Mouse (Mus musculus) MEL (cell line): ENCODE data around the gene Cd300ld3. TPM values are rescaled to one million over a fixed set of nuclear protein-coding genes. Genes with fewer than 3 reads are reported as not detected.

ENCODE experiments used
- DNase-seq: peaks from one replicate; pipeline ENCODE4 v3.0.0; 2011; ENCODE audit warnings: low read depth, low spot score
- H3K27ac ChIP-seq: 2 replicates; pipeline ENCODE4 v1.5.1; 2012; ENCODE audit warnings: low read depth, mild to moderate bottlenecking, control low read depth, low read length, moderate library complexity; ENCODE audit not compliant: control insufficient read depth
- H3K27me3 ChIP-seq, 2 experiments: fragments of 150-350 bp in 1 of 2; sonication (generic) in 1 of 2; 2 replicates each; pipeline ENCODE4 v1.6.1; 2012; ENCODE audit warnings: low read length in 2 of 2, mild to moderate bottlenecking in 2 of 2, improper control_type of control experiment in 1 of 2, moderate library complexity in 1 of 2; ENCODE audit not compliant: insufficient read depth in 2 of 2, control insufficient read depth in 1 of 2
- H3K36me3 ChIP-seq, 2 experiments: 2 replicates each; pipeline ENCODE4 v1.6.1; 2012 to 2014; ENCODE audit warnings: low read length in 2 of 2, improper control_type of control experiment in 1 of 2, inconsistent platforms in 1 of 2, mild to moderate bottlenecking in 1 of 2; ENCODE audit not compliant: insufficient read depth in 2 of 2, control insufficient read depth in 1 of 2
- H3K4me1 ChIP-seq, 2 experiments: fragments of 150-350 bp in 1 of 2; sonication (generic) in 1 of 2; 2 replicates each; pipeline ENCODE4 v1.6.1; 2012; ENCODE audit warnings: low read length in 2 of 2, improper control_type of control experiment in 1 of 2, mild to moderate bottlenecking in 1 of 2; ENCODE audit not compliant: insufficient read depth in 2 of 2, control insufficient read depth in 1 of 2
- H3K4me3 ChIP-seq, 2 experiments: fragments of 150-350 bp in 1 of 2; sonication (generic) in 1 of 2; 2 replicates each; pipeline ENCODE4 v1.5.1; 2012; ENCODE audit warnings: low read depth in 2 of 2, low read length in 2 of 2, mild to moderate bottlenecking in 2 of 2, moderate library complexity in 2 of 2, control low read depth in 1 of 2, improper control_type of control experiment in 1 of 2; ENCODE audit not compliant: control insufficient read depth in 1 of 2, insufficient read depth in 1 of 2
- H3K79me2 ChIP-seq: 2 replicates; pipeline ENCODE4 v1.6.1; 2012; ENCODE audit warnings: mild to moderate bottlenecking, low read length, moderate library complexity; ENCODE audit not compliant: control insufficient read depth, poor library complexity, insufficient read depth
- H3K9ac ChIP-seq: 2 replicates; pipeline ENCODE4 v1.6.1; 2012; ENCODE audit warnings: low read depth, mild to moderate bottlenecking, control low read depth, low read length, moderate library complexity; ENCODE audit not compliant: control insufficient read depth, poor library complexity, severe bottlenecking
- H3K9me3 ChIP-seq: fragments of 150-350 bp; sonication (generic); replicated peaks from 2 replicates; pipeline ENCODE4 v1.6.1; 2012; ENCODE audit warnings: mild to moderate bottlenecking, low read length, improper control_type of control experiment, moderate library complexity; ENCODE audit not compliant: insufficient read depth
- BHLHE40 ChIP-seq: IDR thresholded peaks from 2 replicates; pipeline ENCODE4 v1.6.1; 2012; ENCODE audit warnings: low read depth, mild to moderate bottlenecking, inconsistent platforms, low read length, improper control_type of control experiment, borderline replicate concordance
- CHD1 ChIP-seq: IDR thresholded peaks from 2 replicates; pipeline ENCODE4 v1.6.1; 2012; ENCODE audit warnings: low read depth, mild to moderate bottlenecking, inconsistent platforms, low read length, improper control_type of control experiment
- CHD2 ChIP-seq: IDR thresholded peaks from 2 replicates; pipeline ENCODE4 v1.6.1; 2011; ENCODE audit warnings: low read length, improper control_type of control experiment
- CTCF ChIP-seq, 3 experiments: IDR thresholded peaks in 2 of 3; conservative IDR thresholded peaks in 1 of 3; 2 replicates each; pipeline ENCODE4 v1.5.1; 2011 to 2012; ENCODE audit warnings: low read length in 3 of 3, low read depth in 2 of 3, mild to moderate bottlenecking in 2 of 3, improper control_type of control experiment in 1 of 3, inconsistent platforms in 1 of 3, mixed read lengths in 1 of 3, moderate library complexity in 1 of 3; ENCODE audit not compliant: control insufficient read depth in 1 of 3, insufficient read depth in 1 of 3, poor library complexity in 1 of 3, severe bottlenecking in 1 of 3
- E2F4 ChIP-seq: IDR thresholded peaks from 2 replicates; pipeline ENCODE4 v1.6.1; 2011; ENCODE audit warnings: low read depth, low read length, improper control_type of control experiment, borderline replicate concordance
- ETS1 ChIP-seq: IDR thresholded peaks from 2 replicates; pipeline ENCODE4 v1.6.1; 2012; ENCODE audit warnings: low read depth, mild to moderate bottlenecking, inconsistent platforms, low read length, improper control_type of control experiment, moderate library complexity
- GABPA ChIP-seq: IDR thresholded peaks from 2 replicates; pipeline ENCODE4 v1.6.1; 2012; ENCODE audit warnings: low read depth, mild to moderate bottlenecking, inconsistent platforms, low read length, improper control_type of control experiment, moderate library complexity
- HCFC1 ChIP-seq: IDR thresholded peaks from 2 replicates; pipeline ENCODE4 v1.6.1; 2012; ENCODE audit warnings: low read depth, mild to moderate bottlenecking, inconsistent platforms, low read length, improper control_type of control experiment, moderate library complexity
- JUND ChIP-seq: IDR thresholded peaks from 2 replicates; pipeline ENCODE4 v1.6.1; 2011; ENCODE audit warnings: low read depth, mild to moderate bottlenecking, improper control_type of control experiment, low read length
- KAT2A ChIP-seq: conservative IDR thresholded peaks from 2 replicates; pipeline ENCODE4 v1.6.1; 2012; ENCODE audit warnings: low read depth, low read length, improper control_type of control experiment, inconsistent platforms
- MAX ChIP-seq: IDR thresholded peaks from 2 replicates; pipeline ENCODE4 v1.6.1; 2011; ENCODE audit warnings: low read length, improper control_type of control experiment
- MAZ ChIP-seq: IDR thresholded peaks from 2 replicates; pipeline ENCODE4 v1.6.1; 2012; ENCODE audit warnings: low read depth, mild to moderate bottlenecking, inconsistent platforms, low read length, improper control_type of control experiment
- MXI1 ChIP-seq: IDR thresholded peaks from 2 replicates; pipeline ENCODE4 v1.6.1; 2011; ENCODE audit warnings: mild to moderate bottlenecking, low read depth, low read length, improper control_type of control experiment
- MYB ChIP-seq: IDR thresholded peaks from 2 replicates; pipeline ENCODE4 v1.6.1; 2011; ENCODE audit warnings: mild to moderate bottlenecking, low read depth, low read length, improper control_type of control experiment
- MYC ChIP-seq: IDR thresholded peaks from 2 replicates; pipeline ENCODE4 v1.6.1; 2011; ENCODE audit warnings: low read depth, mild to moderate bottlenecking, low read length, improper control_type of control experiment, moderate library complexity
- POLR2A ChIP-seq, 2 experiments: IDR thresholded peaks; 2 replicates each; pipeline ENCODE4 v1.6.1; 2011 to 2012; ENCODE audit warnings: low read length in 2 of 2, mild to moderate bottlenecking in 2 of 2, control low read depth in 1 of 2, improper control_type of control experiment in 1 of 2, low read depth in 1 of 2, moderate library complexity in 1 of 2; ENCODE audit not compliant: control insufficient read depth in 1 of 2, insufficient read depth in 1 of 2, poor library complexity in 1 of 2
- POLR2AphosphoS5 ChIP-seq: IDR thresholded peaks from 2 replicates; pipeline ENCODE4 v1.6.1; 2012; ENCODE audit warnings: low read depth, borderline replicate concordance, mild to moderate bottlenecking, inconsistent platforms, low read length, moderate library complexity, mixed read lengths
- SMC3 ChIP-seq: IDR thresholded peaks from 2 replicates; pipeline ENCODE4 v1.6.1; 2011; ENCODE audit warnings: low read depth, low read length, improper control_type of control experiment
- TAL1 ChIP-seq: IDR thresholded peaks from 2 replicates; pipeline ENCODE4 v1.6.1; 2012; ENCODE audit warnings: mild to moderate bottlenecking, inconsistent platforms, low read length, moderate library complexity, mixed read lengths
- TBP ChIP-seq: IDR thresholded peaks from 2 replicates; pipeline ENCODE4 v1.8.0; 2011; ENCODE audit warnings: low read depth, low read length, improper control_type of control experiment
- TCF12 ChIP-seq: IDR thresholded peaks from 2 replicates; pipeline ENCODE4 v1.6.1; 2014; ENCODE audit warnings: low read depth, mild to moderate bottlenecking, inconsistent platforms, low read length, improper control_type of control experiment, moderate library complexity
- UBTF ChIP-seq: IDR thresholded peaks from 2 replicates; pipeline ENCODE4 v1.6.1; 2012; ENCODE audit warnings: low read depth, mild to moderate bottlenecking, inconsistent platforms, low read length, improper control_type of control experiment, moderate library complexity, borderline replicate concordance; ENCODE audit not compliant: insufficient read depth
- USF1 ChIP-seq: IDR thresholded peaks from 2 replicates; pipeline ENCODE4 v1.6.1; 2014; ENCODE audit warnings: low read depth, mild to moderate bottlenecking, inconsistent platforms, low read length, improper control_type of control experiment, moderate library complexity
- USF2 ChIP-seq, 2 experiments: IDR thresholded peaks; 2 replicates each; pipeline ENCODE4 v1.6.1; 2011 to 2012; ENCODE audit warnings: improper control_type of control experiment in 2 of 2, low read length in 2 of 2, borderline replicate concordance in 1 of 2, inconsistent platforms in 1 of 2, low read depth in 1 of 2, mild to moderate bottlenecking in 1 of 2; ENCODE audit not compliant: insufficient read depth in 1 of 2
- ZC3H11A ChIP-seq: IDR thresholded peaks from 2 replicates; pipeline ENCODE4 v1.6.1; 2012; ENCODE audit warnings: low read depth, mild to moderate bottlenecking, inconsistent platforms, low read length, improper control_type of control experiment
- ZKSCAN1 ChIP-seq: IDR thresholded peaks from 2 replicates; pipeline ENCODE4 v1.6.1; 2012; ENCODE audit warnings: low read depth, mild to moderate bottlenecking, inconsistent platforms, low read length, improper control_type of control experiment, moderate library complexity
- ZMIZ1 ChIP-seq: IDR thresholded peaks from 2 replicates; pipeline ENCODE4 v1.6.1; 2012; ENCODE audit warnings: low read depth, mild to moderate bottlenecking, inconsistent platforms, low read length, improper control_type of control experiment, moderate library complexity
- polyA plus RNA-seq, 2 experiments: library from polyadenylated mRNA; stranded (reverse) in 1 of 2; unstranded in 1 of 2; fragments of >175 nt in 1 of 2; fragments of >200 nt in 1 of 2; gene quantifications; 2 replicates each; pipeline versions ENCODE4 v1.2.1 to v1.2.4; 2012; ENCODE audit warnings: low replicate concordance in 2 of 2, low read depth in 1 of 2; ENCODE audit not compliant: insufficient read length in 2 of 2, insufficient read depth in 1 of 2, missing spikeins in 1 of 2
- total RNA-seq: library from RNA; depleted of rRNA; stranded (reverse); fragments of 300-350 nt; gene quantifications from 2 replicates; pipeline ENCODE4 v1.2.3, GENCODE M21; 2012

The Cd300ld3 gene
- total and polyA plus RNA-seq, 3 experiments, result not detected

GRCm38 (mm10) chr11:115089853-115090252 lies 41.6 kb upstream of the Cd300ld3 start (continued):
- TF ChIP-seq CHD2, result no peak
- 0 out of 2 replicates have a peak, but pooled peaks have one; percentile 22 for TF ChIP-seq JUND
- TF ChIP-seq BHLHE40, result no peak
- no peak for TF ChIP-seq MXI1
- TF ChIP-seq UBTF, result no peak
- TF ChIP-seq ZKSCAN1, result no peak
- TF ChIP-seq HCFC1, result no peak
- no peak for TF ChIP-seq POLR2AphosphoS5
- TF ChIP-seq SMC3, result peak; percentile 73
- TF ChIP-seq CHD1, result no peak

- TF ChIP-seq TBP (no peak), MAZ (no peak), USF1 (no peak), MAX (no peak), KAT2A (no peak), ZC3H11A (no peak), TCF12 (no peak), USF2 (IDR thresholded peaks at IDR 0.05; ENCODE audit: borderline replicate concordance in 1 of 2, insufficient read depth in 1 of 2, low read depth in 1 of 2, low read length in 2 of 2) (no peak), ZKSCAN1 (no peak)
- TF ChIP-seq, all 39 proteins: peak for 0
- H3K27me3 ChIP-seq, result peaks cover 0 to 3% of the 10 kb centered on the region in 2 experiments; a peak in 1 of 4 replicates
Observed at GRCm38 (mm10) chr11:115086213-115086612, 38.0 kb upstream of the Cd300ld3 start.

GRCm38 (mm10) chr11:115085064-115085463 lies 36.9 kb upstream of the Cd300ld3 start:
- Histone ChIP-seq H3K79me2 (no peaks in the 10 kb centered on the region), H3K9ac (no peak overlapping the region), H3K4me3 (no peak overlapping the region), H3K4me1 (no peaks in the 10 kb centered on the region)
- TF ChIP-seq TAL1 (no peak), TBP (no peak), ETS1 (no peak), ZC3H11A (no peak), CTCF (IDR thresholded peaks at IDR 0.05 in 2 of 3, conservative IDR thresholded peaks at IDR 0.05 in 1 of 3; ENCODE audit: control insufficient read depth in 1 of 3, insufficient read depth in 1 of 3, low read depth in 2 of 3, low read length in 3 of 3, poor library complexity in 1 of 3, severe bottlenecking in 1 of 3) (no peak), ZMIZ1 (no peak), MYC (no peak), MAZ (no peak), POLR2A (IDR thresholded peaks at IDR 0.05; ENCODE audit: control insufficient read depth in 1 of 2, insufficient read depth in 1 of 2, low read depth in 1 of 2, low read length in 2 of 2, poor library complexity in 1 of 2) (no peak), E2F4 (no peak), JUND (no peak), CHD2 (no peak), GABPA (no peak), MYB (no peak), TCF12 (no peak)
- TF ChIP-seq, all 39 proteins: peak for 0
- Histone ChIP-seq H3K27me3 (peaks cover 0 to 3% of the 10 kb centered on the region in 2 experiments; a peak in 1 of 4 replicates), H3K9me3 (no peaks in the 10 kb centered on the region), H3K27ac (no peak overlapping the region), H3K36me3 (no peaks in the 10 kb centered on the region)
- DNase-seq, result no peak

More at GRCm38 (mm10) chr11:115086213-115086612, 38.0 kb upstream of the Cd300ld3 start:
- H3K79me2 ChIP-seq, result no peaks in the 10 kb centered on the region
- H3K27ac ChIP-seq, result no peak overlapping the region
- H3K9ac ChIP-seq, result no peak overlapping the region
- H3K9me3 ChIP-seq, result no peaks in the 10 kb centered on the region
- no peaks in the 10 kb centered on the region for H3K4me1 ChIP-seq
- DNase-seq, result no peak
- no peaks in the 10 kb centered on the region for H3K36me3 ChIP-seq
- no peak overlapping the region for H3K4me3 ChIP-seq
